Mouse (Mus musculus) C2C12 (cell line): ENCODE measurements around the gene Rbpj.

Experiments
- CEBPB ChIP-seq: IDR thresholded peaks from one replicate; pipeline ENCODE4 v1.6.1; 2011; ENCODE audit warnings: low read depth, mild to moderate bottlenecking, control low read depth, moderate library complexity
- CTCF ChIP-seq: IDR thresholded peaks from one replicate; pipeline ENCODE4 v1.5.1; 2011; ENCODE audit not compliant: control insufficient read depth, insufficient read depth, insufficient read length
- FOSL1 ChIP-seq: IDR thresholded peaks from one replicate; pipeline ENCODE4 v1.8.0; 2011; ENCODE audit warnings: mild to moderate bottlenecking, low read length; ENCODE audit not compliant: poor library complexity, insufficient read depth, severe bottlenecking

GRCm38 (mm10) chr5:53455459-53455858 is 10.5 kb upstream of the Rbpj start:
- no peak for TF ChIP-seq CTCF
- TF ChIP-seq FOSL1: no peak
- TF ChIP-seq CEBPB: no peak
